Mouse (Mus musculus) bone marrow macrophage, adult 2 months (primary cell): ENCODE results near the gene Cetn4.

Source experiments
- CTCF ChIP-seq: IDR thresholded peaks from 2 replicates; pipeline ENCODE4 v1.5.1; 2012; ENCODE audit warnings: low read depth, mild to moderate bottlenecking, low read length, moderate library complexity
- POLR2A ChIP-seq: IDR thresholded peaks from 2 replicates; pipeline ENCODE4 v1.6.1; 2012; ENCODE audit warnings: mild to moderate bottlenecking, low read depth, low read length, borderline replicate concordance

DNA sequence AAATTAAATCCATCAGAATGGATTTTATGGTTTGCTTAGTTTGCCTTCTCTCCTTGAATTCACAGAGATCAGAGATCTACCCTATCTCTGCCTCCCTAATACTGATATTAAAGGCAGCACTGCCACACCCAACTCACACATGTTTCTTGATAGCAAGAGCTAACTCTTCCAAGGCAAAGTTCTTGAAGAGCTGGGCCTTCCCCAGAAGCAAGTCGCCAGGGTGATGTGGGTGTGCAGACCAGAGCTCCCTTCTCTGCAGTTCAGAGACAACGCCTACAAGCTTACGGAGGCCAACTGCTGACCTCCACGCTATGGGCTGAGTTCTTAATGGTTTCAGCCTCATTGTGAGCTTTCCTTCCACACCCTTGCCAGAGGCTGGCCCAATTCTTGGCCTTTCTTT, 29.3 kb downstream of the Cetn4 start:
- TF ChIP-seq POLR2A (no peak), CTCF (no peak)
